Mouse (Mus musculus) ovary, postnatal 14 days (tissue): Measurements from ENCODE around the gene Rabggtb.
"Not testable (repeated sequence)": the region's sequence is repeated elsewhere in the genome, so short reads cannot be mapped to it uniquely, and the experiment has no call there.

Source experiments
- DNase-seq: peaks from one replicate; pipeline ENCODE4 v3.0.0; 2022; ENCODE audit warnings: low spot score

Rabggtb gene

DNA sequence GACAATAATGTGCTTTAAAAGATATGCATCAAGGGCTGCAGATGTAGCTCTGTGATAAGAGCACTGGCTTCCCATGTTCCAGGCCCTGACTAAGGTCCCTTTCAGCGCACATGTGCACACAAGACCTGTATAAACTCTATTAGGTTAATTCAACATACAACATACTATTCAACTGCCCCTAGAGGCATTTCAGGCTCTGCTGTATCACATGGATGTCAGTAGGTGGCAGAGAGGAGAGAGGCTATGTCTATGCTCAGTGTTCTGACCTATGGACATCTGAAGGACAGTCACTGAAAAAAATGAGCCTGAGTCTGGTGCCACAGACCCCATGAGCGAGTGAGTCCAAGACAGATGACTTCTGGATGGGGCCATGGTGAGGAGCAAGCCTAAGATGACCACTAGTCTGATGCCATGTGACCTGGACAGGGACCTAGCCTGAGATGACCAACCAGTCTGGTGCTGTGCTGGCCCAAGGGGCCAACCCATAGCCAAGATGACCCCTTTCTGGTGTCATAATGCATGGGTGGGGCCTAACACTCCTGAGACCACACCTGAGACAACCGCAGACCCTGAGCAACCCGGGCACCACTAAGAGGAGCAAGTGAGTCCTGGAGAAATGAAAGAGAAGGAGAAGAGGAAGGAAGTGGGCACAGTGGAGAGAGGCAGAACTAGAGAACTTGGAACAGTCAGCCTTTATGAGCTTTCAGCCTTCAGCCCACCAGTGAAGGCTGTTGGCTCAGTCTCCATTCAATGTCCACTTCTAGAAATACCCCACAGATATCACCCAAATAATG, 48.0 kb downstream of the Rabggtb start:
- no peak for DNase-seq

DNA sequence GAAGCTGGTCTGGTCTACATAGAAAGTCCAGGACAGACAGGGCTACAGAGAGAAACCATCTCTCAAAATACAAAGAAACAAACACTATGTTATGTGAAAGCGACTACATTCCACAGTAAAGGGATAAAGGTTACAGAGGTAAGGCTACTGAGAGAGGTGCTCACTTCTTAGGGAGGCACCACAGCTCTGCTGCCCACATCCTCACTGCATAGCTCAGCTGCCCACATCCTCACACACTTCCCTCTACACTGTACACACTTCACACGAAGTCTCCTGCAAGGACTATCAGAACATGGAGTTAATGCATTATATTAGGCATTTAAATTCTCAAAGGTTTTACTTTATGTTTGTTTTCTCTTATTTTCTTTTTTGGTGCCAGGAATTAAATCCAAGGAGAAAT, 49.0 kb downstream of the Rabggtb start:
- DNase-seq: no peak

DNA sequence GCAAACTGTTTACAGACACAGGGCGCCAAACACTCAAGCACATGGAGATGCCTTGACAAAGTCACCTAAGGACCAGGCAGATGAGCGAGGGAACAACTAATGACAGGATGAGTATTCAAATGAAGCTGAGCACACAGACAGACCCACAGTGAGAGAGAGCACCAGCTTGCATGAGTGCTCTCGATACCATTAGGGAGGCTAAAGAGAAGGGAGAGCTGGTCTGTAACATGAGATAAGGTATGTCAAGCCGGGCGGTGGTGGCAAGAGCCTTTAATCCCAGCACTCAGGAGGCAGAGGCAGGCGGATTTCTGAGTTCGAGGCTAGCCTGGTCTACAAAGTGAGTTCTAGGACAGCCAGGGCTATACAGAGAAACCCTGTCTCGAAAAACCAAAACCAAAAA, 52.4 kb downstream of the Rabggtb start:
- not testable (repeated sequence) for DNase-seq

DNA sequence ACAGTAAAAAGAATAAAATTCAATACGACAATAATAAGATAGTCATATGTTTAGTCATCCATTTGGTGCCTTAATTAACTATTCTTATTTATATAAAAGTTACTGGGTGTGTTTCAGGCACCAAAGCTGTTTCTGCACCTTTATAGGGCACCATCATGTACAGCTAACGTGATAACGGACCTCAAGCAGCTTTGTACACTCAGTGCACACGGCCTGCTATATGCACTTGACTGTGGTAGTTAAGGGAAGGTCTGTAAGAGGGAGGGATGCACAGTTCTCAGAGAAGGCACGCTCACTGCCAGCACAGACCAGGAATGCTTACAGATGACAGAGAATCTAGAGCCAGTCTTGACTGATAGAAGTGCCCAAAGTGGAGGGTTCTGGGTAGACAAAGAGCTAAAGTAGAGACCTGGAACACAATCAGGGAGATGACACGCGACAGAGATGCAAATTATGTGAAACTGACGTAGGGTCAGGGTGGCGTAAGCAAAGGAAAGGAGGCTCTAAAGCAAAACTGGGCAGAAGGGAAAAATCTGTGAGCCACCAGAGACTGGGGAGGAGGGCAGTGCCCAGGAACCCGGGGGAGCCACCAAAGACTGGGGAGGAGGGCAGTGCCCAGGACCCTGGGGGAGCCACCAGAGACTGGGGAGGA, 54.3 kb downstream of the Rabggtb start:
- no peak for DNase-seq
